Mouse (Mus musculus): Measurements from ENCODE around the gene Psme2. TPM values are rescaled to one million over a fixed set of nuclear protein-coding genes. Genes with fewer than 3 reads are reported as not detected.

The Psme2 gene
- polyA plus RNA-seq, 1 experiment = 78.2 TPM

DNA sequence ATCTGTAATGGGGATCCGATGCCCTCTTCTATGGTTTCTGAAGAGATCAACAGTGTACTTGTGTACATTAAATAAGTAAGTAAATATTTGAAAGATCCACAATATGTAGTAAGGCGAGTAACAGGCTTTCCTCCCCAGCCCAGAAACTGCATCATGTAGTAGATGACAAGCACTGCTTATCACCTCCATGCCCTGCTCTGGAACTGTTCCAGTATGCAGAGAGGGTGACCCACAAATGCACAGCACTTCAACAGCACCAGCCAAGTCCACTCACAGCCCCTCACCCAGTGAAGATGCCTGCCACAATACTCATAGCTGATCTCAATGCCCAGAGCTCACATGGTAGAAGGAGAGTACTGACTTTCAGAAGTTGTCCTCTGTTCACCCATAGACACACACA, 20.3 kb downstream of the Psme2 start:
- H3K9me3 ChIP-seq = no peaks in the 10 kb centered on the region
- peaks cover 22% of the 10 kb centered on the region for H3K4me1 ChIP-seq
- H3K36me3 ChIP-seq (replicated peaks; ENCODE audit: low read length) = peaks cover 49% of the 10 kb centered on the region
- TF ChIP-seq GATA1 (IDR thresholded peaks at IDR 0.05; ENCODE audit: borderline replicate concordance, low read length) = no peak
- no peak for TF ChIP-seq FLI1 (IDR thresholded peaks at IDR 0.05; ENCODE audit: low read length)
- H3K4me3 ChIP-seq (replicated peaks) = no peak overlapping the region
- H3K27me3 ChIP-seq (replicated peaks) = no peaks in the 10 kb centered on the region

DNA sequence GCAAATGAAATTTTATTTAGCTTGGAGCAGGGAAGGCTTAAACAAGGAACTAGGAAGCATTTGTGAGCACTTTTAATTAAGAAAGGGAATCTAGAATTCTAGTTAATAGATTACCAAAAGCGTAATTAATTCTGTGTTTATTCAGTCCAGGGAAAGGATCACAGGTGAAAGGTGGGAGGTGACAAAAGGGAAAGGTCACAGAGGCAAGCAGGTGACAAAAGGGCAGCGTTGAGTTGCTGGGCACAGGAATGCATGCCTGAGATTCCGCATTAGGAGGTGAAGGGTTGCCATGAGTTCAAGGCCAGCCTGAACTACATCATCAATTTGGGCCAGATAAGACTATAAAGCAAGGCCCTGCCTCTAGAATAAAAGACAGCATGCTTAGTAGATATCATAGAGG, 23.4 kb downstream of the Psme2 start:
- Histone ChIP-seq H3K9me3 (no peaks in the 10 kb centered on the region), H3K36me3 (replicated peaks; ENCODE audit: low read length) (peaks cover 80% of the 10 kb centered on the region), H3K27me3 (replicated peaks) (no peaks in the 10 kb centered on the region), H3K4me1 (peaks cover 21% of the 10 kb centered on the region), H3K4me3 (replicated peaks) (no peak overlapping the region)
- TF ChIP-seq FLI1 (IDR thresholded peaks at IDR 0.05; ENCODE audit: low read length) (no peak), GATA1 (IDR thresholded peaks at IDR 0.05; ENCODE audit: borderline replicate concordance, low read length) (no peak)

DNA sequence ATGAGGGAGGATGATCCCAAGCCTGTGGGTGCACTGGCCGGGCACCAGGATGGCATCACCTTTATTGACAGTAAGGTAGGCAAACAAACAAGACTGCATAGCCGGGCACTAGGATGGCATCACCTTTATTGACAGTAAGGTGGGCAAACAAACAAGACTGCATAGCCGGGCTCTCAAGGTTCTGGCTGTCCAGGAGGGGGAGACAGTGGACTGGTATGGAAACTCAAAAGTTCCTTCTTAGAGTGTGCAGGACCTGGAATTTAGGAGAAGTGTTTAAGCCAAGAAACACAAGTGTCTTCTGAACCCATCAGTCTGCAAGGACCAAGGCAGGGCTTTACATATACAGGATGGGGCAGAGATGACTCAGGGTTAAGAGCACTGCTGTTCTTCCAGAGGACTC, 25.2 kb downstream of the Psme2 start:
- H3K27me3 ChIP-seq (replicated peaks) = no peaks in the 10 kb centered on the region
- TF ChIP-seq FLI1 (IDR thresholded peaks at IDR 0.05; ENCODE audit: low read length) (no peak), GATA1 (IDR thresholded peaks at IDR 0.05; ENCODE audit: borderline replicate concordance, low read length) (no peak)
- H3K9me3 ChIP-seq = no peaks in the 10 kb centered on the region
- H3K36me3 ChIP-seq (replicated peaks; ENCODE audit: low read length) = peaks cover 91% of the 10 kb centered on the region
- no peak overlapping the region for H3K4me3 ChIP-seq (replicated peaks)
- peaks cover 22% of the 10 kb centered on the region for H3K4me1 ChIP-seq

DNA sequence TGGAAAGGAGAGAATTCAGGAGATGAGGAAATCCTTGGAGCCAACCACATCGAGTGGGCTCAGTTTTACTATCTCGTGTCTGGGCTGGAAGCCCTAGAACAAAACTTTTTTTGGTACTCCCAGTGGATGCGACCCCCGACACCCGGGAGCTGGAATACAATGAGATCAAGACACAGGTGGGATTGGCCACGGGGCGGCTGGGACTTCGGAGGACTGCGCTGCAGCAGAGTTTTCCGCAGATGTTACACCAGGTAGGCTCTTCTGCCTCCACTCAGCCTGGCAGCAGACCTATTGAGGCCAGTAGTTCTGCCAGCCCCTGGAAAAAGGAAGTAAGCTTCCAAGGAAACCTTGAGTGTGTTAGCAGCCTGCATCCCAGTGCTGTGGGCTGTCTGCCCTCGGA, 27.7 kb downstream of the Psme2 start:
- Histone ChIP-seq H3K36me3 (replicated peaks; ENCODE audit: low read length) (peaks cover 70% of the 10 kb centered on the region), H3K4me1 (peaks cover 19% of the 10 kb centered on the region), H3K9me3 (no peaks in the 10 kb centered on the region), H3K27me3 (replicated peaks) (no peaks in the 10 kb centered on the region), H3K4me3 (replicated peaks) (no peak overlapping the region)
- no peak for TF ChIP-seq FLI1 (IDR thresholded peaks at IDR 0.05; ENCODE audit: low read length)
- no peak for TF ChIP-seq GATA1 (IDR thresholded peaks at IDR 0.05; ENCODE audit: borderline replicate concordance, low read length)

DNA sequence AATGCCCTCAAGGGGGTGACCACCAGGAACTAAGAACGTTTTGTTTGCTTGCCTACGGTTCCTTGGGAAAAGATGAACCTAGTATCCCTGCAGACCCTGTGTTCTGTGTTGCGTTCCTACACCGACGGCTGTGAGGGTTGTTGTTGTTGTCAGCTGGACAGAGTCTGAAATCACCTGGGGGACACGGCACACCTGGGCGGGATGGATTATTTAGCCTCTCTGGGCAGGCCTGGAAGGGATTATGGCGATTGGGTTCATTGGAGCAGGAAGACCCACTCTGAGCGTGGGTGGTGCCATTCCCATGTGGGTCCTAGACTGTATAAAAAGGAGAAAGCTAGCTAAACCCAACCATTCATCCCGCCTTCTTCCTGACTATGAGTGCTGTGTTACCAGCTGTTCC, 29.1 kb downstream of the Psme2 start:
- Histone ChIP-seq H3K27me3 (replicated peaks) (no peaks in the 10 kb centered on the region), H3K4me1 (peaks cover 33% of the 10 kb centered on the region), H3K9me3 (no peaks in the 10 kb centered on the region), H3K4me3 (replicated peaks) (peak overlapping the region; percentile 21), H3K36me3 (replicated peaks; ENCODE audit: low read length) (peaks cover 56% of the 10 kb centered on the region)
- TF ChIP-seq GATA1 (IDR thresholded peaks at IDR 0.05; ENCODE audit: borderline replicate concordance, low read length) (no peak), FLI1 (IDR thresholded peaks at IDR 0.05; ENCODE audit: low read length) (no peak)

DNA sequence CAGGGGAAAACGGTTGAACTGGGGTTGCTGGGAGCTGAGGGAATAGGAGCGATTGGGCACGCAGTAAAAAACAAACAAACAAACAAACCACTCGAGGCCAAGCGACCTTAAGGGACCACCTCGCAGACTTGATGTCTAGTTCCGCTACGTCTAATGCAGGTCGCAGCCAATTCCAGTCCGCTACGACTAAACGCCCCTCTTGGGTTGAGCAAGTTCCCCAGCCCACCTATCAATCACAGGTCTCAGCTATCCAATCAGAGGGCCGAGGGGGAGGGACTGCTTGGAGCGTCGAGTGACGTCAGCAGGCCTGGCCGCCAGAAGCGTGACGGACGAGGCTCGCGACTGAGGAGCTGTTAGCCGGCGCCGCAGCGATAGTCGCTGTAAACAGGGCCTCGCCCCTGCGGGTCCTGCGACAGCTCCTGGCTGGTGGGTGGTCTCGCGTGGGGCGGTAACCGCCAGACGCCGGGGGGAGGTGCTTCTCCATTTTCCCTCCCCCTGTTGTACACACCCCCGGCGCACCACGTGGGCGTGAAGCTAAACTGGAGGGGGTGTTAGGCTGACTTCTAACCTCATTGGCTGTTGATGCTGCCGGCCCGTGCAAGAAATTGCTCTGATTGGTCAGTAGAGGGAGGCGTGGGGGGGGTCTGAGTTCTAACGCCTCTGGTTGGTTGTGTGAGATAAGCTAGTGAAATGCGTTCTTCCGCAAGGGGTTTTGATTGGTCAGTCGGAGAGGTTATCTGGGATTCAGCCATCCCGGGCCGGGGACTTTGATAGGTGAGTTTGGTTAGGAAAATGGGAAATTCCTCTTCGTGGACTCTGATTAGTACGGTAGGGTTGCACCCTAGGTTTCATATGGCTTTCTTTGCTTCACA, 30.5 kb downstream of the Psme2 start, which contains the start of gene A730061H03Rik:
Gene A730061H03Rik (minus strand): TSS at position 205 of the 872 bp plus-strand sequence.
- H3K36me3 ChIP-seq (replicated peaks; ENCODE audit: low read length) = peaks cover 42% of the 10 kb centered on the region
- TF ChIP-seq GATA1 (IDR thresholded peaks at IDR 0.05; ENCODE audit: borderline replicate concordance, low read length) (no peak), FLI1 (IDR thresholded peaks at IDR 0.05; ENCODE audit: low read length) (no peak)
- peaks cover 43% of the 10 kb centered on the region for H3K4me1 ChIP-seq
- no peaks in the 10 kb centered on the region for H3K27me3 ChIP-seq (replicated peaks)
- H3K4me3 ChIP-seq (replicated peaks) = peak within 1 kb of the TSS; percentile 97
- no peaks in the 10 kb centered on the region for H3K9me3 ChIP-seq

DNA sequence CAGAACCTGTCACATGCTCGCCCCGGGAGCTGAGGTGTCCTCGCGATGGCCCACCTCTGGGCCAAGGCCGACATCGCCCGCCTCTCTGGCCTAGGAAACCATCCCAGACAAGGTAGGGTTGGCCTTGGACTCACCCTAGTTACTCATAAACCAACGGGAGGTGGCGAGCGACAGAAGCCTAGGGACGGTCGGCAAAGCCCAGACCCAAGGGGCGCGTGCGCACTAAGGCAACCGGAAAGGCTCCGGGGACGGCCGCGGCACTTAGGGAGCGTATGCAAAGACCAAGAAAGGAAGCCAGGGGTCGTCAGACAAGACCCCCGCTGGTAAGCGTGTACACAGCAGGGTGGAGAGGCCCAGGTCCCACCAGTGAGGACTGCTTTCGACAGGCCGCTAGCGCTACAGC, 31.1 kb downstream of the Psme2 start, which contains the start of gene Dcaf11:
Gene Dcaf11 (plus strand): TSS at position 208 of the 403 bp plus-strand sequence.
- peaks cover 45% of the 10 kb centered on the region for H3K4me1 ChIP-seq
- peaks cover 35% of the 10 kb centered on the region for H3K36me3 ChIP-seq (replicated peaks; ENCODE audit: low read length)
- TF ChIP-seq GATA1 (IDR thresholded peaks at IDR 0.05; ENCODE audit: borderline replicate concordance, low read length) (no peak), FLI1 (IDR thresholded peaks at IDR 0.05; ENCODE audit: low read length) (peak; percentile 30; the same call in 1 of the 2 replicates)
- peak within 1 kb of the TSS; percentile 97 for H3K4me3 ChIP-seq (replicated peaks)
- no peaks in the 10 kb centered on the region for H3K9me3 ChIP-seq
- no peaks in the 10 kb centered on the region for H3K27me3 ChIP-seq (replicated peaks)

DNA sequence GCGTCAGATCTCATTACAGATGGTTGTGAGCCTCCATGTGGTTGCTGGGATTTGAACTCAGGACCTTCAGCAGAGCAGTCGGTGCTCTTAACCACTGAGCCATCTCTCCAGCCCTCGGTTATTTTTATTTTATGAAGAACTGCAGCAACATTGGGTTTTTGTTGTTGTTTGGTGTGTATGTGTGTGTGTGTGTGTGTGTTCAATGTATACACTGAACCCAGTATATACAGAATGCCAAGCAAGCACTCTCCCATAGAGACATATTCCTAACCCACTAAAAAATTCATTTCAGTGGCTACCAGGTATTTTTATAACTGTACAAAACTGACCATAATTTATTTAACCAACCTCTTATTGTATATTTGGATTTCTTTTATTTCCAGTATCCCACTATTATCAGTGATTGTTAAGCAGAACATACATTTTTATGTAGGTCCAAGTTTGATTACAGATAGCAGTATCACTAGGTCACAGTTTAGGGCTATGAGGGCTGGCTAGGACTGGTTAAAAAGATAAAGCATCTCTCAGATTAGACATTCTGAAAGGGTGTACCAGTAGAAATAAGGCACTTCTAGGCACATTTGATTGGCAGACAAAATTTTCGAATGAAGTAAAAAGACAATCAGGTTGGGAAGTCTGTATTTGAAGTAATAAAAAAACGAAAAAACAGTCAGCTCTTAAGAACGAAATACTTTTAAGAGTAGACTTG, 32.0 kb downstream of the Psme2 start:
- peak overlapping the region; percentile 97 for H3K4me3 ChIP-seq (replicated peaks)
- H3K36me3 ChIP-seq (replicated peaks; ENCODE audit: low read length) = peaks cover 26% of the 10 kb centered on the region
- no peaks in the 10 kb centered on the region for H3K9me3 ChIP-seq
- no peaks in the 10 kb centered on the region for H3K27me3 ChIP-seq (replicated peaks)
- TF ChIP-seq FLI1 (IDR thresholded peaks at IDR 0.05; ENCODE audit: low read length) (no peak), GATA1 (IDR thresholded peaks at IDR 0.05; ENCODE audit: borderline replicate concordance, low read length) (no peak)
- H3K4me1 ChIP-seq = peaks cover 50% of the 10 kb centered on the region

DNA sequence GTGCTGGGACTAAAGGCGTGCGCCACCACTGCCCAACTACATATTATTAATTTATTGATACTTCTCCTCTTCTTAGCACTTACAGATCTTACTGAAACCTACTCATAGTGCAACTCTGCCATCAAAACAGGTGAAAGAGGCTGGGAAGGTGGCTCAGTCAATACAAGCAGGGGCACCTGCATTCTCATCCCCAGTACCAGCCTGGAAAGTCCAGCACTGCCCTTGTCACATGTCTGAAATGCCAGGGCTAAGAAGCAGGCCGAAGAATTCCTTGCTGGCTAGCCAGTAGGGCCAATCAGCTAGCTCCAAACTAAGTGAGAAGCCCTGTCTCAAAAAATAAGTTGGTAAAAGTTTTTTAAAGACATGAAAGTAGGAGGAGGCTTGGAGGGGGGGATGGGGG, 33.3 kb downstream of the Psme2 start:
- peak overlapping the region; percentile 28 for H3K4me3 ChIP-seq (replicated peaks)
- H3K4me1 ChIP-seq = peaks cover 55% of the 10 kb centered on the region
- TF ChIP-seq GATA1 (IDR thresholded peaks at IDR 0.05; ENCODE audit: borderline replicate concordance, low read length) (no peak), FLI1 (IDR thresholded peaks at IDR 0.05; ENCODE audit: low read length) (no peak)
- no peaks in the 10 kb centered on the region for H3K9me3 ChIP-seq
- no peaks in the 10 kb centered on the region for H3K27me3 ChIP-seq (replicated peaks)
- H3K36me3 ChIP-seq (replicated peaks; ENCODE audit: low read length) = peaks cover 13% of the 10 kb centered on the region

DNA sequence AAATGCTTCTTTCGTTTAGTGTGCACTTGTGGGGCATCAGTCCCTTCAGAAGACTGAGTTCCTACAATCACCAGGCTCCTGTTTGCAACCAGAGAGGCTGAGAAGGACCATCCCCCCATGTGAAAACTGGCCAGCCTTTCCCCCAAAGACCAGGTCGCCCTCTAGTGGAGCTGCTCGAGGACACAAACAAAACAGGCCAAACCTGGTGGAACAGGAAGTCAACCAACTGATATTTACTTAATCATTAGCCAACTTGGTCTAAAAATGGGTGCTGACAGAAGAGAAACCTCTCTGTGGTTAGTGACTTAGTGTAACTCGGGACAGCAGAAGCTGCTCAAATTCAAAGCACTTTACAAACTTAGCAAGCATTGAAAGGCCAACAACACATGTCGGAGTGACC, 33.9 kb downstream of the Psme2 start:
- no peak for TF ChIP-seq FLI1 (IDR thresholded peaks at IDR 0.05; ENCODE audit: low read length)
- TF ChIP-seq GATA1 (IDR thresholded peaks at IDR 0.05; ENCODE audit: borderline replicate concordance, low read length) = no peak
- Histone ChIP-seq H3K4me1 (peaks cover 52% of the 10 kb centered on the region), H3K27me3 (replicated peaks) (no peaks in the 10 kb centered on the region), H3K9me3 (no peaks in the 10 kb centered on the region), H3K4me3 (replicated peaks) (peak overlapping the region; percentile 77), H3K36me3 (replicated peaks; ENCODE audit: low read length) (peaks cover 9% of the 10 kb centered on the region)

All from megakaryocyte, embryonic 14.5 days (primary cell).